Mouse (Mus musculus) heart, embryonic 13.5 days (tissue): ENCODE results near the gene Bri3bp. TPM values are rescaled to one million over a fixed set of nuclear protein-coding genes. Genes with fewer than 3 reads are reported as not detected.

Source experiments
- ATAC-seq: fragments of 200-750 bp; cut with Nextera tagmentation; 2 replicates; pipeline ENCODE4 v1.8.0; 2017; ENCODE audit warnings: moderate TSS enrichment; ENCODE audit not compliant: insufficient number of reproducible peaks, low FRiP score, low TSS enrichment; ENCODE audit errors: extremely low read depth
- H3K27ac ChIP-seq: fragments of 300-500 bp; sonication (generic); replicated peaks from 2 replicates; pipeline ENCODE4 v1.5.1; 2015; ENCODE audit warnings: moderate library complexity, mild to moderate bottlenecking, inconsistent platforms
- H3K27me3 ChIP-seq: fragments of 300-500 bp; sonication (generic); replicated peaks from 2 replicates; pipeline ENCODE4 v1.6.1; 2015; ENCODE audit warnings: mild to moderate bottlenecking, inconsistent platforms
- H3K36me3 ChIP-seq: fragments of 300-500 bp; sonication (generic); 2 replicates; pipeline ENCODE4 v1.6.1; 2015; ENCODE audit warnings: mild to moderate bottlenecking, inconsistent platforms
- H3K4me1 ChIP-seq: fragments of 300-500 bp; sonication (generic); 2 replicates; pipeline ENCODE4 v1.6.1; 2015; ENCODE audit warnings: inconsistent platforms
- H3K4me2 ChIP-seq: fragments of 300-500 bp; sonication (generic); 2 replicates; pipeline ENCODE4 v1.6.1; 2015; ENCODE audit warnings: inconsistent platforms, mild to moderate bottlenecking, moderate library complexity
- H3K4me3 ChIP-seq: fragments of 300-500 bp; sonication (generic); 2 replicates; pipeline ENCODE4 v1.5.1; 2015; ENCODE audit warnings: moderate library complexity, mild to moderate bottlenecking, inconsistent platforms
- H3K9ac ChIP-seq: fragments of 300-500 bp; sonication (generic); 2 replicates; pipeline ENCODE4 v1.6.1; 2015; ENCODE audit warnings: inconsistent platforms, mild to moderate bottlenecking, moderate library complexity
- H3K9me3 ChIP-seq: fragments of 300-500 bp; sonication (generic); 2 replicates; pipeline ENCODE4 v1.6.1; 2016; ENCODE audit warnings: inconsistent platforms
- WGBS: fragments of 180-500 bp; shearing (Covaris S2); methylation state at CpG from one replicate; pipeline ENCODE4 v1.1.7; 2015; ENCODE audit warnings: mixed read lengths; 5-methylcytosine and 5-hydroxymethylcytosine counted together
- polyA plus RNA-seq: library from polyadenylated mRNA; unstranded; fragments of >200 nt; fragmentation: Nextera tagmentation; extraction: Ambion mirVana; gene quantifications from 2 replicates; pipeline ENCODE4 v1.2.1, GENCODE M21; 2015

Gene Bri3bp
- polyA plus RNA-seq, 1 experiment from 2014 or later, result 35.8 TPM

DNA sequence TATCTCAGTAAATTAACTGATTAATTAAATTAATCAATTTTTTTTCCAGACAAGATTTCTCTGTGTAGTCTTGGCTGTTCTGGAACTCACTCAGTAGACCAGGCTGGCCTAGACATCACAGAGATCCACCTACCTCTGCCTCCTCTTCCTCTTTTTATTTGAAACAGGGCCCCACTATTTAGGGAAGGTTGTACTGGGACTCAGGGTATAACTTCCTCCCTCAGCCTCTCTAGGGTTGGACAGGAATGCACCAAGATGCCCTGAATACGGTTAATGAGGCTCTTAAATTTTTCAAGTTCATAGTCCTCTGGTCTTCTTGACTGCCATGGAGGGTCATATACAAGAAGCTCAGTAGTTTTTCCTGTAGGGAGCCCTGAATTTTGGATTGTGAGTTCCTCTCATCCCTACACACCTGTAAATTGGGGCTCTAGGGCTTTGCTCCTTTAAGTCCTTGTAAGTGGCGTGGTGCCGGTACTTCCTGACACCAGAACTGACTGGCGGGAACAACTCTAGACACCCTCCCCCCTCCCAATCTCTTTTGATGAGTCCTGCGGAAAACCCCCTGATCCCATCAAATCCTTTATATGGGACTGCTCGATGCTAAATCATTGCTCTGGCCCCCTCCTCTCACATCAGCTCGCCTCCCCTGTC lies 660 bp upstream of the Bri3bp start:
- H3K27ac ChIP-seq, result peak overlapping the region; percentile 88
- peak overlapping the region; percentile 93 for H3K4me3 ChIP-seq
- WGBS, result 7% methylated on average over 7 of the region's 7 CpGs
- H3K9ac ChIP-seq, result peak overlapping the region; percentile 96
- H3K27me3 ChIP-seq, result no peaks in the 10 kb centered on the region
- no peak for ATAC-seq
- peak overlapping the region; percentile 80 for H3K4me2 ChIP-seq
- H3K4me1 ChIP-seq, result peaks cover 16% of the 10 kb centered on the region
- H3K36me3 ChIP-seq, result peaks cover 12% of the 10 kb centered on the region
- no peaks in the 10 kb centered on the region for H3K9me3 ChIP-seq

- Histone ChIP-seq H3K4me2 (peak overlapping the region; percentile 80), H3K36me3 (peaks cover 14% of the 10 kb centered on the region), H3K4me1 (peaks cover 16% of the 10 kb centered on the region), H3K27me3 (no peaks in the 10 kb centered on the region), H3K27ac (peak overlapping the region; percentile 88), H3K4me3 (peak overlapping the region; percentile 93), H3K9ac (peak overlapping the region; percentile 96), H3K9me3 (no peaks in the 10 kb centered on the region)
- 20% methylated on average over 27 of the region's 27 CpGs for WGBS
- ATAC-seq, result no peak
Observed at GRCm38 (mm10) chr5:125442136-125442995, 998 bp downstream of the Bri3bp start.

GRCm38 (mm10) chr5:125443335-125443734 lies 2.0 kb downstream of the Bri3bp start:
- WGBS, result 93% methylated on average over 5 of the region's 5 CpGs
- Histone ChIP-seq H3K36me3 (peaks cover 14% of the 10 kb centered on the region), H3K4me3 (no peak overlapping the region), H3K4me2 (no peak overlapping the region), H3K27ac (no peak overlapping the region), H3K9ac (no peak overlapping the region), H3K4me1 (peaks cover 22% of the 10 kb centered on the region), H3K27me3 (no peaks in the 10 kb centered on the region), H3K9me3 (no peaks in the 10 kb centered on the region)
- ATAC-seq, result no peak

DNA sequence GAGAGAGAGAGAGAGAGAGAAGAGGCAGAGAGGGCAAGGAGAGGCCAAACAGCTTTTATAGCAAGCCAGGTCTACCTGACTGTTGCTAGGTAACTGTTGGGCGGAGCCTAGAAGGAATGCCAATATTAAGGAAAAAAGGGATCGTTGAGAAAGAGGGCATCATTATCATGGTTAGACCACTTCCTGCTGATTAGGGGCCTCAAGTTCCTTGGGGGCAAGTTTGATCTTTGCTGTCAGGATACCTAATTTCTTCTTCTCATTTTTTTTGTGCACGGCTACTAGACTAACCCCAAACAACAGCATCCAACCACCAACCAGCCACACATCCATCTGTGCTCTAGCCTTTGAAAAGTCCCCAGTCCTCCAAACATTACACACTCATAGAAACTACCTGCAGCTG lies 2.5 kb downstream of the Bri3bp start:
- no peak for ATAC-seq
- 82% methylated on average over 3 of the region's 3 CpGs for whole genome bisulfite sequencing
- Histone ChIP-seq H3K9me3 (no peaks in the 10 kb centered on the region), H3K27me3 (no peaks in the 10 kb centered on the region), H3K9ac (no peak overlapping the region), H3K27ac (no peak overlapping the region), H3K4me2 (no peak overlapping the region), H3K36me3 (peaks cover 14% of the 10 kb centered on the region), H3K4me1 (peaks cover 27% of the 10 kb centered on the region), H3K4me3 (no peak overlapping the region)

DNA sequence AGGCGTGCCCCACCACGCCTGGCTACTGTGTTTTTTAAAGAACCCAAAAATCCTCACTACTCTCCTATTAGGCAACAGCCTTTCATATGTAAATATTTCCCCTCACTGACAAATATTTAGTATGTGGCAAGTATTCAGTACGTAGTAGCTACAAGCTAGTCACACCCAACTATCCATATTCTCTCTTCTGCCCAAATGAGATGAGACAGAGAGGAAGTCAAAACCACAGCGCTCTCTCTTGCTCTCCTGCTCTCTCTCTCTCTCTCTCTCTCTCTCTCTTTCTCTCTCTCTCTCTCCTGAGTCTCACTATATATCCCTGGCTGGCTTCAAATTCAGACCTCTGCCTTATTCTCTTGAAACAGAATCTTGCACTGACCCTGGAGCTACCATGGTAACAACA lies 3.2 kb downstream of the Bri3bp start:
- H3K27ac ChIP-seq, result no peak overlapping the region
- no peaks in the 10 kb centered on the region for H3K9me3 ChIP-seq
- H3K4me2 ChIP-seq, result no peak overlapping the region
- peaks cover 34% of the 10 kb centered on the region for H3K4me1 ChIP-seq
- no peak for ATAC-seq
- H3K27me3 ChIP-seq, result no peaks in the 10 kb centered on the region
- H3K9ac ChIP-seq, result no peak overlapping the region
- H3K36me3 ChIP-seq, result peaks cover 14% of the 10 kb centered on the region
- WGBS, result 96% methylated on average over 4 of the region's 4 CpGs
- no peak overlapping the region for H3K4me3 ChIP-seq

- no peak overlapping the region for H3K27ac ChIP-seq
- no peak overlapping the region for H3K4me2 ChIP-seq
- H3K27me3 ChIP-seq, result no peaks in the 10 kb centered on the region
- peaks cover 28% of the 10 kb centered on the region for H3K4me1 ChIP-seq
- H3K9me3 ChIP-seq, result no peaks in the 10 kb centered on the region
- WGBS, result 74% methylated on average over 7 of the region's 7 CpGs
- no peak for ATAC-seq
- H3K9ac ChIP-seq, result no peak overlapping the region; the same call in 1 of the 2 replicates
- H3K36me3 ChIP-seq, result peaks cover 14% of the 10 kb centered on the region
- H3K4me3 ChIP-seq, result no peak overlapping the region
Observed at GRCm38 (mm10) chr5:125446344-125446743, 5.0 kb downstream of the Bri3bp start.

DNA sequence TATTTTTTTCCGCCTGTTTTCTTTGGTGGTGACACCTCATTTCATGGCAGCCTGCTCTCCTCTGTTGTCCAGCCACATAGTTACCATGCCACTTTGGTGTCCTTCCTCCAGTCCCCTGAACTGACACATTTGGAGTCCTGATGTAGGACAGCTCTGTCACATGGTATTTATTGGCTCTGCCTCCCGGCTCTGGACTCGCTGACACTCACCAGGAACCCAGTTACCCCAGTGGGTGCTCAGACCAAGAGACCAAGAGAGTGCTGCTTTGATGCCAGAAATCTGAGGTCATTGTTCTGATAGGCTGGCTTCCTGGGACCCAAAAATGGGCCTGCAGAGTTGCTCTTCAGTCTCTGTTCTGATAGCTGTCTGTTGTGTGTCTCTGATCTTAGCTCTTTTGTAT lies 6.7 kb downstream of the Bri3bp start:
- Histone ChIP-seq H3K36me3 (peaks cover 29% of the 10 kb centered on the region), H3K4me3 (no peak overlapping the region), H3K4me2 (no peak overlapping the region), H3K27me3 (no peaks in the 10 kb centered on the region), H3K9me3 (no peaks in the 10 kb centered on the region), H3K9ac (no peak overlapping the region), H3K27ac (no peak overlapping the region), H3K4me1 (peaks cover 20% of the 10 kb centered on the region)
- WGBS, result 60% methylated on average over 3 of the region's 3 CpGs
- ATAC-seq, result no peak

DNA sequence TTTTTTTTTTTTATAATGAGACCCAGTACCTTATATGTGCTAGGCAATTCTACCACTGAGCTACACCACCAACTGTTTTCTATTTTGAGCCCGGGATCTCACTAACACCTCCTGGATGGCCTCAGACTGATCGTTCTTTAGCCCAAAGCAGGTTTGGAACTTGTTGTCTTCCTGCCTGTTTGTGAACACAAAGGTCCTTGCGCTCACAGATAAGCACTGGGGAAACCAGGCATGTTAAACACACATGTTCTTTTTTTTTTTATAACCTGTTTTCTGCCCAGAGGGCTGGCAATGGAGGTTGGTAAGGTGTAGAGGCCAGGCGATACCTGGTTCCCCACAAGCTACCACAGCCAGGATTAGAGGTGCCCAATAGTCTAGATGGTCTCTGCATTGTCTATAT lies 7.3 kb downstream of the Bri3bp start:
- H3K36me3 ChIP-seq, result peaks cover 31% of the 10 kb centered on the region
- no peak overlapping the region for H3K27ac ChIP-seq
- no peak overlapping the region for H3K9ac ChIP-seq
- 81% methylated on average over 4 of the region's 4 CpGs for WGBS
- ATAC-seq, result no peak
- peaks cover 18% of the 10 kb centered on the region for H3K4me1 ChIP-seq
- no peaks in the 10 kb centered on the region for H3K9me3 ChIP-seq
- no peak overlapping the region for H3K4me2 ChIP-seq
- H3K4me3 ChIP-seq, result no peak overlapping the region
- no peaks in the 10 kb centered on the region for H3K27me3 ChIP-seq

GRCm38 (mm10) chr5:125449306-125449705 lies 7.9 kb downstream of the Bri3bp start:
- H3K9ac ChIP-seq, result peak overlapping the region; percentile 37; the same call in 1 of the 2 replicates
- H3K4me3 ChIP-seq, result no peak overlapping the region
- no peaks in the 10 kb centered on the region for H3K9me3 ChIP-seq
- peaks cover 34% of the 10 kb centered on the region for H3K36me3 ChIP-seq
- peaks cover 18% of the 10 kb centered on the region for H3K4me1 ChIP-seq
- no peak overlapping the region for H3K4me2 ChIP-seq
- no peaks in the 10 kb centered on the region for H3K27me3 ChIP-seq
- no peak for ATAC-seq
- WGBS, result 56% methylated on average over 5 of the region's 5 CpGs
- H3K27ac ChIP-seq, result no peak overlapping the region

DNA sequence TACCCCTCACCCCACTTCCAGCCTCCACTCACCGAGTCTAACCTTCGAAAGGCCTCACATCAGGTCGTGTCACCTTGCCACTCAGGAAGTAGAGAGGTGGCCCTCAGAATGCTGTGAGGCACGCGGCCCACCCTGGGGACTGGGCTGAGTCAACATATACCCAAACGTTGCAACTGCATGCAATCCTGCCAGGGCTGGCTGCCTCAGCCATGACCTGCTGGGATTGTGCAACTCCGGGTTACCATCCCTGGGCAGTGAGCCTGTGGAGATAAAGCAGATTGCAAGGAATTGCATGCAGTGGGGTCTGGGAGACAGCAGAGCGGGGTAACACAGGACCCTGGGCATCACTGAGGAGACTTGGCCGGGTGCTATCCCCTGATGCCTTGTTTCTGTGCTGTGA lies 11.2 kb downstream of the Bri3bp start:
- no peak overlapping the region for H3K4me3 ChIP-seq
- H3K36me3 ChIP-seq, result peaks cover 50% of the 10 kb centered on the region
- no peak for ATAC-seq
- WGBS, result 85% methylated on average over 9 of the region's 9 CpGs
- no peaks in the 10 kb centered on the region for H3K9me3 ChIP-seq
- H3K4me1 ChIP-seq, result peaks cover 18% of the 10 kb centered on the region
- no peak overlapping the region for H3K27ac ChIP-seq
- H3K27me3 ChIP-seq, result no peaks in the 10 kb centered on the region
- no peak overlapping the region for H3K9ac ChIP-seq
- no peak overlapping the region for H3K4me2 ChIP-seq

DNA sequence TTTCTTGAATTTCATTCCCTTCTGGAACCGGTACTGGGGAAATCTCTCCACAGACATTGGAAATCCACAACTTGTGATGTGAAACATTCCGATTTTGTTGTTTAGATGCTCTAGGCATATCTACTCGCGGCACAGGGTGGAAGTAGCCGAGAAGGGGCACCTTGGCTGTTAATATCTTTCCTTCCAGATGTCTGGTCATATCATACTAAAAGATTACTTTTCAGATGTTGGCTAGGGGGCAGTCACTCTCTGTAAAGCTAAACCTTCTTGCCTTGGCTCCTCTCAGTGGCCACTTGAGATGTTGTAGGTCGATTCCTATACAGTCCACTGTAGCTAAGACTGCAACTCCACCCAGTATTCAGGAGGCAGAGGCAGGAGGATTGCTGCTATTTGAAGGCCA lies 14.7 kb downstream of the Bri3bp start:
- H3K27me3 ChIP-seq, result no peaks in the 10 kb centered on the region
- ATAC-seq, result no peak
- H3K4me3 ChIP-seq, result no peak overlapping the region
- H3K27ac ChIP-seq, result no peak overlapping the region
- H3K4me1 ChIP-seq, result no peaks in the 10 kb centered on the region
- H3K9me3 ChIP-seq, result no peaks in the 10 kb centered on the region
- WGBS, result 84% methylated on average over 6 of the region's 6 CpGs
- H3K9ac ChIP-seq, result no peak overlapping the region
- H3K36me3 ChIP-seq, result peaks cover 55% of the 10 kb centered on the region
- H3K4me2 ChIP-seq, result no peak overlapping the region
